ENCODE assay signal across 14 mouse cellular contexts in genomic region chr17:12160984-12161764, GRCm38 (mm10). TPM values are rescaled to one million over a fixed set of nuclear protein-coding genes. Genes with fewer than 3 reads are reported as not detected.
DNase-seq lines count a peak whose midpoint lies in the region; ATAC-seq and TF ChIP-seq lines count a peak whose summit lies in the region.
"Had no signal": no experiment of that assay in that cellular context is flagged by ENCODE, and none has a peak within 500 bp of the region (broad histone marks: within the 10 kb centered on the region; RNA-seq: fewer than 3 reads in every experiment).

No protein-coding gene starts in this region.

- no peak overlapping the region for H3K9ac ChIP-seq in midbrain, embryonic 14.5 days (replicated peaks; ENCODE audit: low read length)
- H3K9ac ChIP-seq: forebrain, embryonic 15.5 days; hindbrain, embryonic 15.5 days; liver, embryonic 14.5 days had no signal

- ATAC-seq in midbrain, embryonic 14.5 days (ENCODE audit: low FRiP score, low TSS enrichment): no peak
- ATAC-seq: forebrain, embryonic 15.5 days had no signal

- H3K9me3 ChIP-seq in midbrain, embryonic 14.5 days (ENCODE audit: control insufficient read depth, low read length): no peaks in the 10 kb centered on the region
- H3K9me3 ChIP-seq: forebrain, embryonic 15.5 days; hindbrain, embryonic 15.5 days had no signal

- no peak for TF ChIP-seq CTCF in lung, adult 2 months (IDR thresholded peaks at IDR 0.05; ENCODE audit: insufficient read depth, low read length)

- H3K4me3 ChIP-seq in lung, adult 2 months (replicated peaks; ENCODE audit: extremely low read depth, low read depth, low read length): no peak overlapping the region
- H3K4me3 ChIP-seq in midbrain, embryonic 14.5 days (replicated peaks; ENCODE audit: low read depth, low read length): no peak overlapping the region
- H3K4me3 ChIP-seq: forebrain, embryonic 15.5 days; hindbrain, embryonic 15.5 days had no signal

- TF ChIP-seq POLR2A in lung, adult 2 months (IDR thresholded peaks at IDR 0.05; ENCODE audit: borderline replicate concordance, extremely low read depth, low read depth, low read length): no peak

- H3K36me3 ChIP-seq in splenic B cell, adult 2 months (ENCODE audit: control insufficient read depth, insufficient read depth, low read length, poor library complexity, severe bottlenecking): no peaks in the 10 kb centered on the region
- 0 out of 2 replicates have a peak, but pooled peaks cover 5% of the 10 kb centered on the region for H3K36me3 ChIP-seq in midbrain, embryonic 14.5 days (ENCODE audit: control insufficient read depth, insufficient read depth, low read length)
- H3K36me3 ChIP-seq: forebrain, embryonic 15.5 days; hindbrain, embryonic 15.5 days had no signal

- WGBS in lung, adult 2 months: 60% methylated on average over 13 of the region's 13 CpGs
- 95% methylated on average over 13 of the region's 13 CpGs for WGBS in midbrain, embryonic 14.5 days

- peaks cover 7% of the 10 kb centered on the region for H3K4me1 ChIP-seq in lung, adult 2 months (ENCODE audit: control insufficient read depth, insufficient read depth, low read length)
- peaks cover 10% of the 10 kb centered on the region for H3K4me1 ChIP-seq in midbrain, embryonic 14.5 days (ENCODE audit: control insufficient read depth, insufficient read depth, low read length)

- no peak overlapping the region for H3K27ac ChIP-seq in midbrain, embryonic 14.5 days (replicated peaks; ENCODE audit: low read depth, low read length)
- H3K27ac ChIP-seq: forebrain, embryonic 15.5 days; hindbrain, embryonic 15.5 days; liver, embryonic 14.5 days had no signal

- DNase-seq in heart, adult 11 months: peak; percentile 95
- DNase-seq in heart, postnatal 4 days: no peak
- DNase-seq in lung, adult 2 months: peak; percentile 26
- DNase-seq in lung, postnatal 14 days: no peak
- DNase-seq in adrenal gland, postnatal 14 days: peak; percentile 71
- peak; percentile 70 for DNase-seq in splenic B cell, adult 2 months (ENCODE audit: low read depth, low spot score)
- no peak for DNase-seq in layer of hippocampus, adult 9-10 months (ENCODE audit: low spot score)
- DNase-seq in midbrain, embryonic 14.5 days: no peak
- DNase-seq: kidney, postnatal 14 days; thymus, postnatal 14 days had no signal

- no peaks in the 10 kb centered on the region for H3K27me3 ChIP-seq in splenic B cell, adult 2 months (ENCODE audit: control insufficient read depth, insufficient read depth, low read length, poor library complexity, severe bottlenecking)
- no peaks in the 10 kb centered on the region for H3K27me3 ChIP-seq in midbrain, embryonic 14.5 days (ENCODE audit: control insufficient read depth, insufficient read depth, low read length)
- H3K27me3 ChIP-seq: forebrain, embryonic 15.5 days; hindbrain, embryonic 15.5 days had no signal

- no peak overlapping the region for H3K4me2 ChIP-seq in midbrain, embryonic 14.5 days (ENCODE audit: low read length)
- H3K4me2 ChIP-seq: forebrain, embryonic 15.5 days; hindbrain, embryonic 15.5 days; midbrain, embryonic 11.5 days had no signal

RNA-seq across cellular contexts. Expression of gene Agpat4, which starts 42.7 kb away (rescaled TPM):
- total RNA-seq in heart, postnatal 4 days (2021): 1 to 10 TPM; 7.8 to 8.9 TPM
- 40.1 and 50.7 TPM in 2 replicates for polyA plus RNA-seq in lung, adult 2 months (2012; rRNA removed)
- 18.7 and 23.0 TPM in 2 replicates for total RNA-seq in adrenal gland, postnatal 14 days (2021)
- polyA plus RNA-seq in midbrain, embryonic 14.5 days (2014; fragmentation: Nextera tagmentation; extraction: Ambion mirVana): 30.9 and 31.3 TPM in 2 replicates

Comparison
In these comparisons a context has a peak if more than half of its experiments do, and no peak if none do; other contexts are left out.
1. DNase-seq: peak in heart, adult 11 months (single experiment), lung, adult 2 months (single experiment), adrenal gland, postnatal 14 days (single experiment) and splenic B cell, adult 2 months (single experiment); none in heart, postnatal 4 days (single experiment), lung, postnatal 14 days (single experiment), layer of hippocampus, adult 9-10 months (single experiment) and midbrain, embryonic 14.5 days (single experiment).